In genomic region chr10:60418137-60418536, GRCm38 (mm10) we compare ENCODE assay signal across 9 mouse cellular contexts. TPM values are rescaled to one million over a fixed set of nuclear protein-coding genes. Genes with fewer than 3 reads are reported as not detected.
DNase-seq lines count a peak whose midpoint lies in the region; ATAC-seq lines count a peak whose summit lies in the region.
"Had no signal": no experiment of that assay in that cellular context is flagged by ENCODE, and none has a peak within 500 bp of the region (broad histone marks: within the 10 kb centered on the region; RNA-seq: fewer than 3 reads in every experiment).

No protein-coding gene starts in this region.

- DNase-seq in forebrain, embryonic 10.5 days (ENCODE audit: extremely low spot score, low spot score), result peak; percentile 73
- peak; percentile 77 to 83 for DNase-seq in adrenal gland, postnatal 36 days
- DNase-seq in embryonic facial prominence, embryonic 11.5 days (ENCODE audit: low spot score), result peak; percentile 81
- DNase-seq in heart, postnatal 36 days, result peak; percentile 49 to 74
- peak; percentile 68 to 78 for DNase-seq in left cerebral cortex, adult 18-20 months (ENCODE audit: low spot score in 2 of 2)
- peak; percentile 25 to 57 for DNase-seq in spleen, postnatal 14 days (ENCODE audit: low spot score in 2 of 2)

- no peaks in the 10 kb centered on the region for H3K36me3 ChIP-seq in forebrain, embryonic 10.5 days (replicated peaks)
- H3K36me3 ChIP-seq in forebrain, embryonic 12.5 days (replicated peaks), result no peaks in the 10 kb centered on the region
- H3K36me3 ChIP-seq in embryonic facial prominence, embryonic 11.5 days (replicated peaks; ENCODE audit: control insufficient read depth, insufficient read depth, low read depth, low read length), result no peaks in the 10 kb centered on the region
- no peaks in the 10 kb centered on the region for H3K36me3 ChIP-seq in midbrain, embryonic 15.5 days (replicated peaks)
- H3K36me3 ChIP-seq: G1E had no signal

- 21% methylated on average over 3 of the region's 3 CpGs for WGBS in forebrain, embryonic 10.5 days
- WGBS in forebrain, embryonic 12.5 days, result 20% methylated on average over 3 of the region's 3 CpGs
- WGBS in embryonic facial prominence, embryonic 11.5 days, result 16% methylated on average over 3 of the region's 3 CpGs
- WGBS in midbrain, embryonic 15.5 days, result 14% methylated on average over 3 of the region's 3 CpGs

- no peak for ATAC-seq in forebrain, embryonic 12.5 days (ENCODE audit: low FRiP score)
- ATAC-seq in embryonic facial prominence, embryonic 11.5 days (replicated peaks; ENCODE audit: insufficient number of reproducible peaks, low FRiP score, low TSS enrichment, low read depth), result no peak
- 0 out of 2 replicates have a peak, but pooled peaks have one; percentile 30 for ATAC-seq in midbrain, embryonic 15.5 days (replicated peaks)

- no peaks in the 10 kb centered on the region for H3K4me1 ChIP-seq in forebrain, embryonic 10.5 days
- no peaks in the 10 kb centered on the region; the same call in 1 of the 2 replicates for H3K4me1 ChIP-seq in forebrain, embryonic 12.5 days
- no peaks in the 10 kb centered on the region for H3K4me1 ChIP-seq in embryonic facial prominence, embryonic 11.5 days (ENCODE audit: control insufficient read depth, insufficient read depth, low read length)
- H3K4me1 ChIP-seq in midbrain, embryonic 15.5 days, result no peaks in the 10 kb centered on the region

- no peak overlapping the region for H3K27ac ChIP-seq in forebrain, embryonic 10.5 days
- no peak overlapping the region for H3K27ac ChIP-seq in forebrain, embryonic 12.5 days
- H3K27ac ChIP-seq in embryonic facial prominence, embryonic 11.5 days (replicated peaks; ENCODE audit: low read depth, low read length), result no peak overlapping the region
- no peak overlapping the region for H3K27ac ChIP-seq in midbrain, embryonic 15.5 days

- no peak overlapping the region for H3K9ac ChIP-seq in forebrain, embryonic 12.5 days
- H3K9ac ChIP-seq in embryonic facial prominence, embryonic 11.5 days (replicated peaks; ENCODE audit: low read length), result no peak overlapping the region
- no peak overlapping the region for H3K9ac ChIP-seq in midbrain, embryonic 15.5 days

- H3K4me2 ChIP-seq in forebrain, embryonic 12.5 days, result no peak overlapping the region
- H3K4me2 ChIP-seq in embryonic facial prominence, embryonic 11.5 days (ENCODE audit: low read depth, low read length), result no peak overlapping the region
- no peak overlapping the region for H3K4me2 ChIP-seq in midbrain, embryonic 15.5 days

- no peak overlapping the region for H3K4me3 ChIP-seq in forebrain, embryonic 10.5 days
- H3K4me3 ChIP-seq in forebrain, embryonic 12.5 days (replicated peaks), result no peak overlapping the region
- H3K4me3 ChIP-seq in embryonic facial prominence, embryonic 11.5 days (ENCODE audit: low read depth, low read length), result no peak overlapping the region
- H3K4me3 ChIP-seq in midbrain, embryonic 15.5 days, result no peak overlapping the region

- H3K27me3 ChIP-seq in forebrain, embryonic 10.5 days (ENCODE audit: poor library complexity, severe bottlenecking), result no peaks in the 10 kb centered on the region
- no peaks in the 10 kb centered on the region for H3K27me3 ChIP-seq in forebrain, embryonic 12.5 days
- no peaks in the 10 kb centered on the region for H3K27me3 ChIP-seq in embryonic facial prominence, embryonic 11.5 days (ENCODE audit: control insufficient read depth, insufficient read depth, low read length)
- H3K27me3 ChIP-seq in midbrain, embryonic 15.5 days (replicated peaks), result no peaks in the 10 kb centered on the region

- H3K9me3 ChIP-seq in forebrain, embryonic 10.5 days, result no peaks in the 10 kb centered on the region
- H3K9me3 ChIP-seq in forebrain, embryonic 12.5 days, result no peaks in the 10 kb centered on the region
- no peaks in the 10 kb centered on the region for H3K9me3 ChIP-seq in embryonic facial prominence, embryonic 11.5 days (replicated peaks; ENCODE audit: control insufficient read depth, low read length)
- H3K9me3 ChIP-seq in midbrain, embryonic 15.5 days, result no peaks in the 10 kb centered on the region

- intact Hi-C loops in heart, postnatal 36 days (cut with DNase I), result loop anchor here (1.0 to 10.0 kb wide), 3 partner anchors 279 to 647 kb away; no protein-coding TSS in a partner anchor

RNA-seq across cellular contexts. Expression of gene Gm17455, which starts 18.6 kb away (rescaled TPM):
- polyA plus RNA-seq in forebrain, embryonic 10.5 days (2016; fragmentation: Nextera tagmentation; extraction: Ambion mirVana), result 0.93 and 1.9 TPM in 2 replicates
- polyA plus RNA-seq in forebrain, embryonic 12.5 days (2016; fragmentation: Nextera tagmentation; extraction: Ambion mirVana), result 1.9 and 2.7 TPM in 2 replicates
- not detected for total RNA-seq in adrenal gland, postnatal 36 days (2021)
- polyA plus RNA-seq in embryonic facial prominence, embryonic 11.5 days (2014; fragmentation: Nextera tagmentation; extraction: Ambion mirVana), result 1.2 and 1.3 TPM in 2 replicates
- total RNA-seq in heart, postnatal 36 days (2021), result not detected
- total RNA-seq in left cerebral cortex, adult 18-20 months (2021), result not detected
- polyA plus RNA-seq in midbrain, embryonic 15.5 days (2015; fragmentation: Nextera tagmentation; extraction: Ambion mirVana), result 8.9 and 11.0 TPM in 2 replicates
- total RNA-seq: G1E had no signal
- polyA plus RNA-seq: G1E had no signal
